Mouse (Mus musculus) lung, embryonic 15.5 days (tissue): Measurements from ENCODE around the gene Tas1r1. TPM values are rescaled to one million over a fixed set of nuclear protein-coding genes. Genes with fewer than 3 reads are reported as not detected.

ENCODE experiments used
- ATAC-seq: fragments of 200-750 bp; cut with Nextera tagmentation; 2 replicates; pipeline ENCODE4 v1.8.0; 2017; ENCODE audit warnings: moderate number of reproducible peaks, borderline replicate concordance; ENCODE audit not compliant: low FRiP score, low TSS enrichment; ENCODE audit errors: extremely low read depth
- H3K27ac ChIP-seq: fragments of 300-500 bp; sonication (generic); 2 replicates; pipeline ENCODE4 v1.5.1; 2015; ENCODE audit warnings: moderate library complexity, mild to moderate bottlenecking, inconsistent platforms
- H3K27me3 ChIP-seq: fragments of 300-500 bp; sonication (generic); 2 replicates; pipeline ENCODE4 v1.6.1; 2015; ENCODE audit warnings: inconsistent platforms
- H3K36me3 ChIP-seq: fragments of 300-500 bp; sonication (generic); 2 replicates; pipeline ENCODE4 v1.6.1; 2015; ENCODE audit warnings: inconsistent platforms
- H3K4me1 ChIP-seq: fragments of 300-500 bp; sonication (generic); 2 replicates; pipeline ENCODE4 v1.6.1; 2015; ENCODE audit warnings: inconsistent platforms
- H3K4me2 ChIP-seq: fragments of 300-500 bp; sonication (generic); 2 replicates; pipeline ENCODE4 v1.6.1; 2015; ENCODE audit warnings: inconsistent platforms, mild to moderate bottlenecking, moderate library complexity
- H3K4me3 ChIP-seq: fragments of 300-500 bp; sonication (generic); 2 replicates; pipeline ENCODE4 v1.5.1; 2015; ENCODE audit warnings: mild to moderate bottlenecking, inconsistent platforms
- H3K9ac ChIP-seq: fragments of 300-500 bp; sonication (generic); 2 replicates; pipeline ENCODE4 v1.6.1; 2015; ENCODE audit warnings: inconsistent platforms
- H3K9me3 ChIP-seq: fragments of 300-500 bp; sonication (generic); 2 replicates; pipeline ENCODE4 v1.6.1; 2016; ENCODE audit warnings: inconsistent platforms
- WGBS: fragments of 180-500 bp; shearing (Covaris S2); methylation state at CpG from one replicate; pipeline ENCODE4 v1.1.7; 2015; 5-methylcytosine and 5-hydroxymethylcytosine counted together
- polyA plus RNA-seq: library from polyadenylated mRNA; unstranded; fragments of >200 nt; fragmentation: Nextera tagmentation; extraction: Ambion mirVana; gene quantifications from 2 replicates; pipeline ENCODE4 v1.2.1, GENCODE M21; 2015

The Tas1r1 gene
- polyA plus RNA-seq, 1 experiment from 2014 or later = 0.40 TPM

DNA sequence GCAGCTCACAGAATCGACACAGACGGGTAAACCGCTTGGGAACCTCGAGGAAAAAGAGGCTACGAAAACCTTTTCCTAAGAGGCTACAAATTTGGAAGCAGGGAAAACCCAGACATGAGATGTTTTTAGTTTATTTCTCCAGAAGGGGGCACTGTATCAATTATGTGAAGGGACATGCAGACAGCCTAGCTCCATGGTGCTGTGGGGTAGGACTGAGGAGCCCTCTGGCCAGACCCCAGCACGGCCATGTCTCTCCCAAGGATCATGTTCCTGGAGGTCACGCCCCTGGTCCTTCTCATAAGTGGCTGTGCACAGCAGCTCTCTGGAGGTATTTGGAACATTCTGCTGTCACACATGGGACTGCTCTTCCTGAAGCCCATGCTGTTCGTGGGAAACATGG, 57.7 kb downstream of the Tas1r1 start:
- Histone ChIP-seq H3K27ac (no peak overlapping the region), H3K4me1 (0 out of 2 replicates have a peak, but pooled peaks cover under 1% of the 10 kb centered on the region), H3K9ac (no peak overlapping the region), H3K36me3 (peaks cover 43% of the 10 kb centered on the region), H3K9me3 (no peaks in the 10 kb centered on the region), H3K27me3 (no peaks in the 10 kb centered on the region), H3K4me2 (no peak overlapping the region), H3K4me3 (no peak overlapping the region)
- 70% methylated on average over 8 of the region's 8 CpGs for WGBS
- no peak; the same call in 1 of the 2 replicates for ATAC-seq

Other genes starting within 250 kb of the Tas1r1 start
- gene Camta1, start 176.7 kb downstream of the Tas1r1 start, polyA plus RNA-seq = 78.7 and 86.7 TPM in 2 replicates
- gene Dnajc11, start 104.9 kb downstream of the Tas1r1 start, polyA plus RNA-seq = 58.9 and 64.4 TPM in 2 replicates
- gene Thap3, start 49.6 kb downstream of the Tas1r1 start, polyA plus RNA-seq = 40.7 and 41.1 TPM in 2 replicates
- 28.5 and 29.7 TPM in 2 replicates for gene Phf13, start 42.3 kb downstream of the Tas1r1 start, polyA plus RNA-seq
- 15.3 and 16.1 TPM in 2 replicates for gene Klhl21, start 29.8 kb downstream of the Tas1r1 start, polyA plus RNA-seq
- gene Zbtb48, start 10.9 kb downstream of the Tas1r1 start, polyA plus RNA-seq = 19.0 and 21.2 TPM in 2 replicates
- gene Nol9, start 753 bp upstream of the Tas1r1 start, polyA plus RNA-seq = 29.4 and 31.1 TPM in 2 replicates
- 18.9 and 22.3 TPM in 2 replicates for gene Plekhg5, start 33.9 kb upstream of the Tas1r1 start, polyA plus RNA-seq
- gene Tnfrsf25, start 77.4 kb upstream of the Tas1r1 start, polyA plus RNA-seq = 1.1 and 1.5 TPM in 2 replicates
- gene Espn, start 113.8 kb upstream of the Tas1r1 start, polyA plus RNA-seq = 11.4 and 13.4 TPM in 2 replicates
- gene Hes2, start 120.3 kb upstream of the Tas1r1 start, polyA plus RNA-seq = 0.26 and 0.61 TPM in 2 replicates
- 67.6 and 72.5 TPM in 2 replicates for gene Acot7, start 139.6 kb upstream of the Tas1r1 start, polyA plus RNA-seq
- 14.9 and 15.2 TPM in 2 replicates for gene Gpr153, start 235.7 kb upstream of the Tas1r1 start, polyA plus RNA-seq